Mouse (Mus musculus) bone marrow, adult 2 months (tissue): ENCODE measurements around the gene Zfp654. TPM values are rescaled to one million over a fixed set of nuclear protein-coding genes. Genes with fewer than 3 reads are reported as not detected.

Experiments
- H3K27ac ChIP-seq: fragments of 200-500 bp; 2 replicates; pipeline ENCODE4 v1.5.1; 2012; ENCODE audit warnings: low read depth, mild to moderate bottlenecking, control low read depth, inconsistent platforms, low read length; ENCODE audit not compliant: control insufficient read depth, poor library complexity, insufficient read depth
- H3K4me1 ChIP-seq: fragments of 200-500 bp; 2 replicates; pipeline ENCODE4 v1.6.1; 2011; ENCODE audit warnings: low read length; ENCODE audit not compliant: control insufficient read depth, insufficient read depth
- H3K4me3 ChIP-seq: fragments of 200-500 bp; replicated peaks from 2 replicates; pipeline ENCODE3; 2011; ENCODE audit warnings: mild to moderate bottlenecking, low read depth, low read length, control low read depth; ENCODE audit not compliant: control insufficient read depth
- CTCF ChIP-seq: fragments of 200-500 bp; IDR thresholded peaks from 2 replicates; pipeline ENCODE4 v1.5.1; 2011; ENCODE audit warnings: low read length, control low read depth; ENCODE audit not compliant: control insufficient read depth, insufficient read depth
- POLR2A ChIP-seq: fragments of 200-500 bp; IDR thresholded peaks from 2 replicates; pipeline ENCODE4 v1.6.1; 2011; ENCODE audit warnings: low read depth, mild to moderate bottlenecking, control low read depth, low read length, borderline replicate concordance; ENCODE audit not compliant: control insufficient read depth
- WGBS: fragments of 180-500 bp; shearing (Covaris S2); methylation state at CpG from one replicate; pipeline ENCODE4 v1.1.7; 2018; 5-methylcytosine and 5-hydroxymethylcytosine counted together
- polyA plus RNA-seq: library from polyadenylated mRNA; stranded (reverse); fragments of >200 nt; gene quantifications from 2 replicates; pipeline ENCODE4 v1.2.4, GENCODE M21; 2011; ENCODE audit warnings: low replicate concordance; ENCODE audit not compliant: missing spikeins, insufficient read depth, insufficient read length

Zfp654 gene
- polyA plus RNA-seq, 1 experiment: 4.6 TPM

DNA sequence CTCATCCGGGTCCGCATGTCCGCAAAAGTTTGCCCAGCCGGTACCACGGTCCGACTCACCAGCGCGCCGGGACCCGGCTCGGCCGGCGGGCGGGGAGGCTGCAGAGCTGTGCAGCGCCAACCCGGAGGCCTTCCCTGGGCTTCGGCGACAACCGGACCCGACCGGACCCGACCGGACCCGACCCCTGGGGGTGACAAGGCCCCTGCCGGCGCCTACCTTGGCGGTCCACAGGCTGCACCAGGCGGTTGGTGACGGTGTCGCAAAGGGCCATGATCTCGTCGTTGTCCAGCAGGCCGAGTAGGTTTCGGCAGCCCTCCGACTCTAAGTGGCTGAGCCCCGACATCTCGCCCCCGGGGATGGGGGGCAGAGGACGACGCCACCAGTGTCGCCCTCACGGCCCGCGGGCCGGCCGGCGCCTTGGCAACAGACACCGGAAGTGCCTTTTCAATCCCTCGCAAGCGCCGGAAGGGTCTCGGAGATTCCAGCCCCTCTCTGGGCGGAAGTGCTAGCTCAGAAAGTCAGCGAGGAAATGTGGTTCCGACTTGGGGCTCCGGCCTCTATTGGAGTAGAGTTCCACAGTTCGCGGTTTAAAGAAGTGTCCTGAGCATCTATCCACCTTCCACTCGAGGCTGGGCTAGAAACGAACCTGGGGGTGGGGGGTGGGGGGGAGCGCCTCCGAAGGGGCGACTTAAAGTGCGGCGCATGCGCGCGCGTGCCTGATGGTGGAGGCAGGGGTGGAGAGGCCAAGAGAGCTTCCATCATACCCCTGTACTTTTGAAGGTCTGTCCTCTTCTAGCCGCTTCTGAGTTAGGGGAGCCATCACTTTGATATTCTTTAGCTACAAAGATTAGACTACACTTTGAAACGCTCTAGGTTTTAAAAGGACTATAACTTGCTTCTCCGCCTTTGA lies 80.7 kb downstream of the Zfp654 start, which contains the start of gene 4930453N24Rik:
4930453N24Rik (minus strand) TSS at position 641 of the 910 bp plus-strand sequence.
- H3K4me3 ChIP-seq: peak within 1 kb of the TSS; percentile 90
- H3K27ac ChIP-seq: peak within 1 kb of the TSS; percentile 82
- TF ChIP-seq CTCF (no peak), POLR2A (peak; percentile 39; the same call in 1 of the 2 replicates)
- H3K4me1 ChIP-seq: no peaks in the 10 kb centered on the region
- 2% methylated on average over 72 of the region's 72 CpGs for WGBS

DNA sequence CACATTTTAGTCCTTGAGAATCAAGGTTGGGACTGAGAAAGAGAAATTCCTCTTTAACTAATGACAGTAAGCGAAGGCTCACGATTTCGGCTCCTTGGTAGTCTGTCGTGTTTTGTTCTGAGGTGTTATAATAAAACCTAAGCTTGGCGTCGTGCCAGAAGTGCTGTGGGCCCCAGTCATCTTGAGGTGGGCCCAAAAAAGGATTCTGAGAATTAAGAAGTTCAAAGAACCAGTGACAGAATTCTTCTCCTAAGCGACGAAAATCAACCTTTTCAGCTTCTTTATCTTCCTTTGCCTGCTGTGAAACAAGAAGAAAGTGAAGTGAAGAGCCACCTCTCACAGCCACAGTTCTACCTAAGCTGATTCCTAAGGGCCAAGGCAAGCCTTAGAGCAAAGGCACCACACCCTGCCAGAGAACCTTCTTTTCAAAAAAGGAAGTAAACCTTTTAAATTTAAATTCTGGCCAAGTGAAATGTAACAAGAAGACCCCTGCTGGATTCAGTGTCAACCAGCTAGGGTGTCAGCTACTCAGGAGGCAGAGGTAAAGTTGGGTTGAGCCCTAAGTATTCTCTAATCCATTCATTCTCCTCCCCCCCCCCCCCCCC lies 84.7 kb downstream of the Zfp654 start:
- Histone ChIP-seq H3K4me3 (no peak overlapping the region), H3K27ac (no peak overlapping the region), H3K4me1 (no peaks in the 10 kb centered on the region)
- TF ChIP-seq CTCF (no peak), POLR2A (no peak)
- WGBS: 86% methylated on average over 8 of the region's 8 CpGs

DNA sequence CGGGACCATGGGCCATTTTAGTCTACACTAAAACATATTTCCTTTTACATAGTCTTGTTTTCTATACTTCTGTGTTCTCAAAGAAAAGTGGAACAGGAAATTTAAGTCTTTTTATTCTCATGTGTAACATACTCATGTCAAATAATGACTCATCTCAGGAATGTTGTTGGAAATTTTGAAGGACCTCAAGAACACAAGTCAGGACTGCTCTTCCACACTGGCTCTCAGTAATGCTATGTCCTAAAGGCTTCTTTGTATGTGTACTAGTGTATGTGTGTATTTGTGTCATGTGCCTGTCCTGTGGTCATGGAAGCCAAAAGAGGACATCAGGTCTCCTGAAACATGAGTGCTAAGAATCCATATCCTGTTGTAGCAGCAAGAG lies 92.2 kb downstream of the Zfp654 start:
- WGBS: 2% methylated on average over 1 of the region's 1 CpGs
- no peak overlapping the region for H3K27ac ChIP-seq
- no peak overlapping the region for H3K4me3 ChIP-seq
- no peak for TF ChIP-seq CTCF
- TF ChIP-seq POLR2A: no peak
- H3K4me1 ChIP-seq: peaks cover 1% of the 10 kb centered on the region; the same call in 1 of the 2 replicates

DNA sequence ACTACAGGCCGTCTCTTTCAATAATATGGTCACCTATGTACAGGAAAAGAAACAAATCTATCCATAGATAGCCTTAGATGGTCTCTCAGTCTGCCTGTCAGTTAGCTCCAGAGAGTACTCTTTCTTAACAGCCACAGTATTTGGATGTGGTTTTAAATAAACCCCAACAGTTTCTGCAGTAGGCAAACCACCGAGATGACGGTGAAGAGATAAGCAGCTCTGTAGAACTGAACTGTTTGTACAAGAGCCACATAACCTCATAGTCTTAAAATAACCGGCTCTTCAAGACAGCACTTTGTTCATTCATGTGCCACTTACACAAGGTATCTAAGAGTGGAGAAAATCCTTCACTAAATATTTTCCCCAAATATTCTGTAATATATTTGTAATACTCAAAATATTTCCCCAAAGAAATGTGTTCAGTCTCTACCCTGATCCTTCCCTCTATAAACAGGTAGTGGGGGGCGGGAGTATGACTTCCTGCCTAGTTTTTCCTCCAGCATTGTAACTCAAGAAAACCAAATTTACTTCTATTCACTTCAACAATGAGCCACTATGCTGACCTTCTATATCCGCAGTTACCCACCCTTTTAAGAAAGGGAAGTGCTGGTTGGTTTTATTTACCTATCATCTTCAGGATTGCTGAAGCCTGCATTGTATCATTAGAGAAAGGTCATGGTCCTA lies 92.7 kb downstream of the Zfp654 start:
- Histone ChIP-seq H3K4me3 (no peak overlapping the region), H3K4me1 (peaks cover 1% of the 10 kb centered on the region; the same call in 1 of the 2 replicates), H3K27ac (no peak overlapping the region)
- WGBS: 4% methylated on average over 6 of the region's 6 CpGs
- TF ChIP-seq POLR2A (no peak), CTCF (no peak)

DNA sequence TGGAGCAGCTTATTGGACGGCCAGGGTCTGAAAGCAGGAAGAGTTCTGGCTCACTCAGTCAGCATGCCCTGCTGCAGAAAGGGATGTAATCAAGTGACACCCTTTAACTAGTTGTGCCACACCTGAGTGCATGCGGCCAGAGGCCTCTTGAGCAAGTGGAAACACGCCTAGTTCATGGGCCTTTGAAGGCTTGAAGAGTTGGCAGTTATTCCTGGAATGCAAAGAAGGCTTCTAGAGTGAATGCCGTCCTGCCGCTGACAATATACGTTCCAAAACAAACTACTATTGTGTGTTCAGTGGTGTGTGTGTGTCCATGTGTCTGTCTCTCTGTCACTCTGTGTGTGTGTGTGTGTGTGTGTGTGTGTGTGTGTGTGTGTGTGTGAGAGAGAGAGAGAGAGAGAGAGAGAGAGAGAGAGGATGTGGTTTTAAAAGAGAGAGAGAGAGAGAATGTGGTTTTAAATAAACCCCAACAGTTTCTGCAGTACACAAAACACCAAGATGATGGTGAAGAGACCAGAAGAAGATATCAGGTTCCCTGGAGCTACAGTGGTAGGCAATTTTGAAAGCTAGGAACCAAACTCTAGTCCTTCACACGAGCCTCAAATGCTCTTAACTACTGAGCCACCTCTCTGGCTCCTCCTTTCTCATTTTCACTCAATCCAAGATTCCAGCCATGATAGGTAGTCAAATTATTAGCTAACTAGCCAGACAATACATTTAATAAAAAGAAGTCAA lies 93.6 kb downstream of the Zfp654 start:
- Histone ChIP-seq H3K4me1 (peaks cover 1% of the 10 kb centered on the region; the same call in 1 of the 2 replicates), H3K4me3 (no peak overlapping the region), H3K27ac (no peak overlapping the region)
- no peak for TF ChIP-seq CTCF
- no peak for TF ChIP-seq POLR2A
- 60% methylated on average over 7 of the region's 7 CpGs for WGBS

DNA sequence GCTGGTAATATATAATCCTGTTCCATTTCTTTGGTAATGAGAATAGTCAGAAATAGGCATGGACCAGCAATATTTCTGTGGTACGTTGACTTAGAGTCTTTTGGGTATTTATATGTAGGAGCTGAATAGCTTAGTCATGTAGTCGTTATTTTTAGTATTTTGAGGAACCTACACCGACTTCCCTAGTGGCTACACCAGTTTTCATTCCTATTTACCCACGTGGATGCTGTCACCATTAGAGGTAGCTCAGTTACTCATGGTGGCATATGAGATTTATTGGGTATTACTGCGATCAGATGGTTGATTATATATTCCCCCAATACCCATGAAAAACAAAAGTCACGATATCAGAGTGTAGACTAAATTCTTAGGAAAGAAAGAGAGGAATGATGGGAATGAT lies 95.1 kb downstream of the Zfp654 start:
- peaks cover 1% of the 10 kb centered on the region; the same call in 1 of the 2 replicates for H3K4me1 ChIP-seq
- WGBS: 16% methylated on average over 6 of the region's 6 CpGs
- no peak overlapping the region for H3K27ac ChIP-seq
- H3K4me3 ChIP-seq: no peak overlapping the region
- TF ChIP-seq POLR2A (no peak), CTCF (no peak)

DNA sequence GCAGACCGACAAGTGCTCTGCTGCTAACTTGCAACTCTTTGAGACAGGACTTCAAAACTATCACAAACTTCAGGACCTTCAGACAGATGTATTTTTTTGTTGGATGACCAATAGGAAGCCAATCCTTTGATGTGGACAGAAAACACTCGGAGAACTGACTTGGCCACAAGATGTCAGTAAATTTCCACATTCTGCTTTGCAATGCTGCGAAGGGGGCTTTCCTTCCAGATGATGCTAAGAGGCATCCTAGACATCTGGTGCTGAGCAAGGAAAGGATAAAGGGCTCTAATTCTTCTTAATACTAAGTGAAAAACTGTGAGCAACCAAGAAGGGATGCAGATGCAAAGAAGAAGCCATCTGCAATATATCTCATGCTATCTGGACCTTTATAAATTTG lies 96.7 kb downstream of the Zfp654 start:
- WGBS: 36% methylated on average over 3 of the region's 3 CpGs
- H3K27ac ChIP-seq: no peak overlapping the region
- H3K4me1 ChIP-seq: peaks cover 1% of the 10 kb centered on the region; the same call in 1 of the 2 replicates
- no peak overlapping the region for H3K4me3 ChIP-seq
- no peak for TF ChIP-seq POLR2A
- no peak for TF ChIP-seq CTCF
